Mouse (Mus musculus): ENCODE measurements around the gene Tprgl.

Tprgl gene

DNA sequence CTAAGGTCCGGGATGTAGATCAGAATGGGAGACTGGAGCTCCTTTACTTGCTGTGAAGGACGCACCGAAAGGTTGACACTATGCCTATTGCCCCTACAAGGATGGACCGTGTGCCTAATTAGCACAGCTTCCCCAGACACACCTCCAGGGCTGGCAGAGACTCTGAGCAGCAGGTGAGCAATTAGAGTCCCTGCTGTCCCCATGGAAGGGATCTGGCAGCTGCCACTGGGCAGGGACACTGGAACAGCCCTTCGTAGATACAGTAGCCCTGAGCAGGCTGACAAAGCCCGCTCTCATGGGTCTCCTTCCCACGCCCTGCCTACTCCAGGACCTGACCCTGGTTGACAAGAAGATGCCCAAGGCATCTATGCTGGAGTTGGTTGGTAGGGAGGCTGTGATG is 38.1 kb downstream of the Tprgl start:
- ATAC-seq (ENCODE audit: insufficient number of reproducible peaks, low FRiP score, low TSS enrichment) = no peak

DNA sequence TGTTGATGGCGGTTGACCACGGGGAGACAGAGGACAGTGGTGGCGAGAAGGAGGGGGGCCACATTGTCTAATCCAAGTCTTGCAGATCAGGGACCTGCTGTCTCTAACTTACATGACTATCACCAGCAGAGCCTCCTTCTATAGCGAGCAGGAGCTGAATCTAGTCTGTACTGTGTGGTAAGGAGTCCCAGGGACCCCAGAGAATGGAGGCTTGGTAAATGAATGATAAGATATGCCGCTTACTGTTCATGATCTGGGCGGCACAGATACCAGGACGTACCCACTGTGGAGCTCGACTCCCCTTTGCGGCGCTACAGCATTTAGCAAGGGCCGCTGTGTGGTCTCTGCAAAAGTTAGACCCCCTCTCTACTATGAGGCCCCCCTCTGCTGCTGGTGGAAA is 38.7 kb downstream of the Tprgl start:
- ATAC-seq (ENCODE audit: insufficient number of reproducible peaks, low FRiP score, low TSS enrichment) = no peak

DNA sequence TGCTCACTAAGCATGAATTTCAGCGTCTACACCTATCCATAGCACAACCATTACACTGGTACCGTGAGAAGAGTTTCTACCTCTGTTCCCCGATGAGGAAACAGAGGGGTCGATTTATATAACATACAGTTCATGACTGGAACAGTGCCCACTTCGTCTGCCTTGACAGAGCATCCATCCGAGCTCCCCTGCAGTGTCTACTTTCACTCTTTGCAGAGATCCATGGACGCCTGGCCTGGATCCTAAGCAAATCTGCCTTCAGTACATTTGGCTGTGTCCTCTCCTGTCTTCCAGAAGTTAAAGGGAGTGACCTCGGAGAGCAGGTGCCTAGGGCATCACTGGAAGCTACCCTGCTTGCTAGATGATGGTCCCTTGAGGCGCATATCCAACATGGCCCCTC is 41.3 kb downstream of the Tprgl start:
- 0 out of 2 replicates have a peak, but pooled peaks have one; percentile 38 for ATAC-seq (ENCODE audit: insufficient number of reproducible peaks, low FRiP score, low TSS enrichment)

DNA sequence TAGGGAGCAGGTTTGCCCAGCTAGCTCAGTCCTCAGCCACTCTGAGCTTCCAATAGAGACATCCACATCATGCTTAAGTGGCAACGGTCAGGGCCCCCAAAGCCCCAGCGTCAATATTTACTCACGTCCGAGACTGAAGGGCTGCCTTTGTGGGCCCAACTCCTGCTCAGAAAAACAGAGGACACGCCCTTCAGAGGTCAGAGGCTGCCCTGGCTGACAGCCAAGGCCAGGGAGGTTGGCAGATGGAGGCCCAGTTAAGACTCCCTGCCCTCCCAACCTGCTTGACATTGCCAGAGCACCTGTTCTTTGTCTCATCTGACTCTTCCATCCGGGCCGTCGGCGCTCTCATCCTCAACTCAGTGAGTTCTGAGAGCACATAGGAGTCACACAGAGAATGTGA is 41.7 kb downstream of the Tprgl start:
- peak; percentile 60; the same call in 1 of the 2 replicates for ATAC-seq (ENCODE audit: insufficient number of reproducible peaks, low FRiP score, low TSS enrichment)

DNA sequence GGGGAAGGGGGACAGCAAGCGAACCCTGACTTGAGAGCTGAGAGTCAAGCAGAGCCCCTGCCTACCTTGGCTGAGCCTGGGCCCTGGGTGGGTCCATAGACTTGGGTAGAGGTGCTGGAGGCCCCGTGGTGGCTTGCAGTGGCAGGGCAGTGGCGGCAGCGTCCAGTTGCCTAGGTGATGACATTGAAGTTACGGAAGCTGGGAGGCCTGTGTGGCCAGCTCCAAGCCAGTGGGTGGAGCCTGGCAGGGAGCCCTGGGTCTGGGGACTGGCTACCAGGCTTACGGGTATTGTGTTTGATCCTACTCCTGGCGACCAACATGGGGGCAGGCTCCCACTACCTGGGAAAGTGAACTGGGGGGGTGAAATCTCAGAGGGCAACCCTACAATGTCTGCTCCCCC is 44.0 kb downstream of the Tprgl start:
- ATAC-seq (ENCODE audit: insufficient number of reproducible peaks, low FRiP score, low TSS enrichment) = no peak

DNA sequence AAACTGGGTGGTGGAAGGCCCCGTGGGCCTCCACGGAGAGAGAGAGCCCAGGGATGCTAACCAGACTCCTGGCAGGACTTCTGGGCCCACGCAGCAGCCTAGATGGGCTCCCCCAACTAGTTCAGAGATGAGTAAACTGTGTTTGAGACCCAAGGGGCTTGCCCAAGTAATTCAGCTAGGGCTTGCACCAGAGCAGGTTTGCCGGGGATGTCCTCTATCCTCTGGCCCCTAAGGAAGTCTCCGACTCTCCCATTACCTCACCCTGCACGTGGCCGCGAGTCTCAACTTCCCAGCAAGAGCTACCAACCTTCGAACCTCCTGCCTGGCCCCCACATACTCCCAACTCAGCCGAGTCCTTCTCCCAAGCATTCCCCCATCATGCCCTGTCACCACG is 50.6 kb downstream of the Tprgl start:
- ATAC-seq (ENCODE audit: insufficient number of reproducible peaks, low FRiP score, low TSS enrichment) = no peak

DNA sequence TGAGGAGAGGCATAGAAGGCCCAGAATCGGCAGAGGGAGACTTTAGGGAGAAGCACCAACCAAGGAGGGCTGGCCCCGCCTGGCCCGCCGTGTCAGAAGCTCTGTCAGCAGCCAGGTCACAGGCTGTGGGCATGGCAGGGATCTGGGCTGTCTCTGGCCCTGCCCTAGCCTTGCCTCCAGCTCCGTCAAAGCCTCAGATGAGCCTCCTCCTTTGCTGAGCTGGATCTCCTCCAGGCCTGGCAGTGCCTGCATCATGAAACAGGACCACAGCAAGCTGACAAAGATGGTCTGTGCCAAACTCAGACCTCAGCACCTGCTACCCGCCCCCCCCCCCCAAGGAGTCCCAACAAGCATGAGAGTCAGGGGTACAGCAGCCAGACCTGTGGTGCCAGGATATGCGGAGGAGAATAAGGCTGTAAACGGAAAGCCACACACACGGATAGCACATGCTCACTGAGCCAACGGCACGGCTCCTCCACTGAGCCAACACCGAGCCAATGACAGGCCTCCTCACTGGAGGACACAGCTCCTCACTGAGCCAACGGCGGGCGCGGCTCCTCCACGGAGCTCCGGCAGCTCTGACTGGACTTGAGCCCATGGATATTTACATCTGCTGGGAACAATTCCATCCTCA is 51.1 kb downstream of the Tprgl start:
- ATAC-seq (ENCODE audit: insufficient number of reproducible peaks, low FRiP score, low TSS enrichment) = peak; percentile 87
